Mouse (Mus musculus) lung, postnatal 4 days (tissue): ENCODE measurements around the gene Stambp.

Experiments used
- DNase-seq, 2 experiments: peaks; one replicate each; pipeline ENCODE4 v3.0.0; 2021

Gene Stambp

GRCm38 (mm10) chr6:83568901-83569862 lies 3.3 kb downstream of the Stambp start:
- DNase-seq = peak in 1 of 2 experiments; percentile 10

GRCm38 (mm10) chr6:83555972-83556371 lies 16.6 kb downstream of the Stambp start:
- no peak for DNase-seq

GRCm38 (mm10) chr6:83548346-83548745 lies 24.2 kb downstream of the Stambp start:
- DNase-seq = no peak

GRCm38 (mm10) chr6:83545778-83546177 lies 26.8 kb downstream of the Stambp start:
- DNase-seq = no peak

GRCm38 (mm10) chr6:83541756-83542456 lies 30.6 kb downstream of the Stambp start:
- peak; percentile 76 to 77 for DNase-seq

GRCm38 (mm10) chr6:83540017-83540416 lies 32.5 kb downstream of the Stambp start:
- peak; percentile 38 to 51 for DNase-seq

- peak in 1 of 2 experiments; percentile 25 for DNase-seq
These were observed 35.8 kb downstream of the Stambp start for GRCm38 (mm10) chr6:83536795-83537059.

- peak; percentile 26 to 55 for DNase-seq
These were observed 36.3 kb downstream of the Stambp start, which contains the start of gene Actg2 for GRCm38 (mm10) chr6:83536028-83536794. Gene Actg2, minus strand, starts transcription at chr6:83536265.

- no peak for DNase-seq
These were observed 39.9 kb downstream of the Stambp start for GRCm38 (mm10) chr6:83532608-83533007.

- DNase-seq = no peak
These were observed 49.3 kb downstream of the Stambp start for GRCm38 (mm10) chr6:83523194-83523593.

- no peak for DNase-seq
These were observed 50.7 kb downstream of the Stambp start for GRCm38 (mm10) chr6:83521784-83522183.

- no peak for DNase-seq
These were observed 53.9 kb downstream of the Stambp start for GRCm38 (mm10) chr6:83518637-83519036.

- DNase-seq = no peak
These were observed 57.4 kb downstream of the Stambp start for GRCm38 (mm10) chr6:83515172-83515571.

GRCm38 (mm10) chr6:83512495-83512894 lies 60.0 kb downstream of the Stambp start:
- peak in 1 of 2 experiments; percentile 74 for DNase-seq

GRCm38 (mm10) chr6:83510210-83510609 lies 62.3 kb downstream of the Stambp start:
- DNase-seq = peak; percentile 33

GRCm38 (mm10) chr6:83509442-83509841 lies 63.1 kb downstream of the Stambp start:
- no peak for DNase-seq

GRCm38 (mm10) chr6:83507168-83507546 lies 65.4 kb downstream of the Stambp start:
- no peak for DNase-seq

- DNase-seq = peak; percentile 98 to 99
These were observed 66.0 kb downstream of the Stambp start, which contains the start of gene Dguok for GRCm38 (mm10) chr6:83506258-83507167. Gene Dguok, minus strand, starts transcription at chr6:83506969.

GRCm38 (mm10) chr6:83505554-83505953 lies 67.0 kb downstream of the Stambp start:
- DNase-seq = no peak

GRCm38 (mm10) chr6:83503361-83503760 lies 69.2 kb downstream of the Stambp start:
- no peak for DNase-seq

GRCm38 (mm10) chr6:83502656-83503055 lies 69.9 kb downstream of the Stambp start:
- peak; percentile 26 to 33 for DNase-seq
